Mouse (Mus musculus) liver, embryonic 13.5 days (tissue): ENCODE results near the gene Jtb. TPM values are rescaled to one million over a fixed set of nuclear protein-coding genes. Genes with fewer than 3 reads are reported as not detected.

Source experiments
- ATAC-seq: fragments of 200-750 bp; cut with Nextera tagmentation; 2 replicates; pipeline ENCODE4 v1.8.0; 2017; ENCODE audit warnings: low read depth, mild to moderate bottlenecking, moderate number of reproducible peaks, moderate library complexity
- DNase-seq: peaks from one replicate; pipeline ENCODE4 v3.0.0; 2022
- H3K27ac ChIP-seq: fragments of 300-500 bp; sonication (generic); 2 replicates; pipeline ENCODE4 v1.5.1; 2015; ENCODE audit warnings: moderate library complexity, mild to moderate bottlenecking, inconsistent platforms
- H3K27me3 ChIP-seq: fragments of 300-500 bp; sonication (generic); 2 replicates; pipeline ENCODE4 v1.6.1; 2015; ENCODE audit warnings: mild to moderate bottlenecking, inconsistent platforms
- H3K36me3 ChIP-seq: fragments of 300-500 bp; sonication (generic); 2 replicates; pipeline ENCODE4 v1.6.1; 2015; ENCODE audit warnings: mild to moderate bottlenecking, inconsistent platforms
- H3K4me1 ChIP-seq: fragments of 300-500 bp; sonication (generic); replicated peaks from 2 replicates; pipeline ENCODE4 v1.6.1; 2015; ENCODE audit warnings: inconsistent platforms
- H3K4me2 ChIP-seq: fragments of 300-500 bp; sonication (generic); 2 replicates; pipeline ENCODE4 v1.6.1; 2015; ENCODE audit warnings: inconsistent platforms, mild to moderate bottlenecking, moderate library complexity
- H3K4me3 ChIP-seq: fragments of 300-500 bp; sonication (generic); replicated peaks from 2 replicates; pipeline ENCODE4 v1.5.1; 2015; ENCODE audit warnings: mild to moderate bottlenecking, inconsistent platforms
- H3K9ac ChIP-seq: fragments of 300-500 bp; sonication (generic); 2 replicates; pipeline ENCODE4 v1.6.1; 2015; ENCODE audit warnings: mild to moderate bottlenecking, inconsistent platforms
- H3K9me3 ChIP-seq: fragments of 300-500 bp; sonication (generic); replicated peaks from 2 replicates; pipeline ENCODE4 v1.6.1; 2016; ENCODE audit warnings: inconsistent platforms
- WGBS: fragments of 180-500 bp; shearing (Covaris S2); methylation state at CpG from one replicate; pipeline ENCODE4 v1.1.7; 2015; ENCODE audit not compliant: insufficient replicate concordance; 5-methylcytosine and 5-hydroxymethylcytosine counted together
- polyA plus RNA-seq: library from polyadenylated mRNA; unstranded; fragments of >200 nt; fragmentation: Nextera tagmentation; extraction: Ambion mirVana; gene quantifications from 2 replicates; pipeline ENCODE4 v1.2.1, GENCODE M21; 2015

The Jtb gene
- polyA plus RNA-seq, 1 experiment from 2014 or later = 59.5 TPM

- WGBS = under 1% methylated on average over 87 of the region's 87 CpGs
- Histone ChIP-seq H3K4me3 (peak within 1 kb of the TSS; percentile 82), H3K36me3 (peaks cover 46% of the 10 kb centered on the region), H3K9ac (peak within 1 kb of the TSS; percentile 91), H3K4me1 (peaks cover 47% of the 10 kb centered on the region), H3K27me3 (no peaks in the 10 kb centered on the region), H3K9me3 (no peaks in the 10 kb centered on the region), H3K27ac (peak within 1 kb of the TSS; percentile 93), H3K4me2 (peak within 1 kb of the TSS; percentile 95)
- peak; percentile 92 for ATAC-seq
- DNase-seq = peak; percentile 84
Measured at GRCm38 (mm10) chr3:90265034-90265931, 33.9 kb downstream of the Jtb start, which contains the start of gene Dennd4b. Gene Dennd4b, plus strand, starts transcription at chr3:90265185.

GRCm38 (mm10) chr3:90265932-90266741 is 34.7 kb downstream of the Jtb start:
- peak; percentile 5; the same call in 1 of the 2 replicates for ATAC-seq
- H3K4me3 ChIP-seq = peak overlapping the region; percentile 82
- H3K27ac ChIP-seq = peak overlapping the region; percentile 93
- peaks cover 47% of the 10 kb centered on the region for H3K4me1 ChIP-seq
- DNase-seq = peak; percentile 23
- no peaks in the 10 kb centered on the region for H3K27me3 ChIP-seq
- peak overlapping the region; percentile 95 for H3K4me2 ChIP-seq
- peak overlapping the region; percentile 91 for H3K9ac ChIP-seq
- H3K9me3 ChIP-seq = no peaks in the 10 kb centered on the region
- peaks cover 44% of the 10 kb centered on the region for H3K36me3 ChIP-seq
- 7% methylated on average over 16 of the region's 16 CpGs for WGBS

- Histone ChIP-seq H3K4me1 (peaks cover 47% of the 10 kb centered on the region), H3K4me3 (peak overlapping the region; percentile 82), H3K27ac (peak overlapping the region; percentile 93), H3K36me3 (peaks cover 34% of the 10 kb centered on the region), H3K4me2 (peak overlapping the region; percentile 95), H3K27me3 (no peaks in the 10 kb centered on the region), H3K9ac (peak overlapping the region; percentile 91), H3K9me3 (no peaks in the 10 kb centered on the region)
- DNase-seq (no peak), ATAC-seq (no peak)
- WGBS = 81% methylated on average over 20 of the region's 20 CpGs
Measured at GRCm38 (mm10) chr3:90266901-90267775, 35.7 kb downstream of the Jtb start.

- Histone ChIP-seq H3K9me3 (no peaks in the 10 kb centered on the region), H3K4me1 (peaks cover 47% of the 10 kb centered on the region), H3K9ac (no peak overlapping the region), H3K36me3 (peaks cover 32% of the 10 kb centered on the region), H3K4me3 (no peak overlapping the region), H3K4me2 (0 out of 2 replicates have a peak overlapping the region, but pooled peaks have one; percentile 8), H3K27me3 (no peaks in the 10 kb centered on the region), H3K27ac (no peak overlapping the region)
- ATAC-seq (no peak), DNase-seq (no peak)
- WGBS = 90% methylated on average over 11 of the region's 11 CpGs
Measured at GRCm38 (mm10) chr3:90268190-90268589, 36.8 kb downstream of the Jtb start.

DNA sequence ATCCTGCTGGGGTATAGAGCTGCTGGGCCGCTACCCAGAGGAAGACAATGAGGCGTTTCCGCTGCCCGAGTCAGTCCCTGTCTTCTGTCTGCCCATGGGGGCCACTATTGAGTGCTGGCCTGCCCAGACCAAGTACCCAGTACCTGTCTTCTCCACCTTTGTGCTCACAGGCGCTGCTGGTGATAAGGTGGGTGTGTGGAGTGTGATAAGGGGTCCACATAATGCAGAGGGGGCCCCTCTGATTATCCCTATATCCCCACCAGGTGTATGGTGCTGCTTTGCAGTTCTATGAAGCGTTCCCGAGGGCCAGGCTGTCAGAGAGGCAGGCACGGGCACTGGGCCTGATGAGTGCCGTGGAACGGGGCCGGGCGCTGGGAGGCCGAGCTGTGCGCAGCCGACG is 37.6 kb downstream of the Jtb start:
- no peaks in the 10 kb centered on the region for H3K9me3 ChIP-seq
- ATAC-seq (no peak), DNase-seq (no peak)
- no peak overlapping the region for H3K27ac ChIP-seq
- H3K27me3 ChIP-seq = no peaks in the 10 kb centered on the region
- WGBS = 83% methylated on average over 16 of the region's 16 CpGs
- H3K4me2 ChIP-seq = no peak overlapping the region
- no peak overlapping the region for H3K9ac ChIP-seq
- peaks cover 44% of the 10 kb centered on the region for H3K4me1 ChIP-seq
- no peak overlapping the region for H3K4me3 ChIP-seq
- H3K36me3 ChIP-seq = peaks cover 27% of the 10 kb centered on the region

DNA sequence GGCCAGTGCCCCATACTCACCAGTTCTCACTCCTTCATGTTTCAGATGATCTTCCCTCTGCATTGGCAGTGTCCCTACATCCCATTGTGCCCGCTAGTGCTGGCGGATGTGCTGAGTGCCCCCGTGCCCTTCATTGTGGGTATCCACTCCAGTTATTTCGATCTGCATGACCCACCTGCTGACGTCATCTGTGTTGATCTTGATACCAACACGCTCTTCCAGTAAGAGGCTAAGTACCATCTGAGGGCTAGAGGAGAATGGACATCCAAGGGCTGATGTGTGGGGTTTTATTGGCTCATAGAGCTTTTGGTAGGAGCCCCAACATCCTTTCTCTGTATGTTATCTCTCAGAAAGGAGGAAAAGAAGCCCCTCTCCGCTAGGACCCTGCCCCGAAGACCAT is 39.4 kb downstream of the Jtb start:
- no peak for ATAC-seq
- no peak for DNase-seq
- no peak overlapping the region for H3K9ac ChIP-seq
- H3K4me3 ChIP-seq = no peak overlapping the region
- 79% methylated on average over 8 of the region's 8 CpGs for WGBS
- peaks cover 35% of the 10 kb centered on the region for H3K4me1 ChIP-seq
- no peaks in the 10 kb centered on the region for H3K27me3 ChIP-seq
- no peaks in the 10 kb centered on the region for H3K9me3 ChIP-seq
- H3K4me2 ChIP-seq = no peak overlapping the region
- peaks cover 33% of the 10 kb centered on the region for H3K36me3 ChIP-seq
- no peak overlapping the region for H3K27ac ChIP-seq

- no peak for DNase-seq
- no peak overlapping the region for H3K4me2 ChIP-seq
- H3K9me3 ChIP-seq = no peaks in the 10 kb centered on the region
- no peak overlapping the region for H3K9ac ChIP-seq
- H3K27ac ChIP-seq = no peak overlapping the region
- WGBS = 84% methylated on average over 9 of the region's 9 CpGs
- no peak for ATAC-seq
- peaks cover 26% of the 10 kb centered on the region for H3K4me1 ChIP-seq
- H3K27me3 ChIP-seq = no peaks in the 10 kb centered on the region
- H3K4me3 ChIP-seq = no peak overlapping the region
- H3K36me3 ChIP-seq = peaks cover 44% of the 10 kb centered on the region
Measured at GRCm38 (mm10) chr3:90272170-90272569, 40.8 kb downstream of the Jtb start.

GRCm38 (mm10) chr3:90273855-90274254 is 42.5 kb downstream of the Jtb start:
- peaks cover 9% of the 10 kb centered on the region for H3K4me1 ChIP-seq
- no peak overlapping the region for H3K27ac ChIP-seq
- 87% methylated on average over 22 of the region's 22 CpGs for WGBS
- H3K4me2 ChIP-seq = no peak overlapping the region
- no peak overlapping the region for H3K9ac ChIP-seq
- peaks cover 50% of the 10 kb centered on the region for H3K36me3 ChIP-seq
- ATAC-seq (no peak), DNase-seq (no peak)
- H3K27me3 ChIP-seq = no peaks in the 10 kb centered on the region
- H3K4me3 ChIP-seq = no peak overlapping the region
- H3K9me3 ChIP-seq = no peaks in the 10 kb centered on the region

DNA sequence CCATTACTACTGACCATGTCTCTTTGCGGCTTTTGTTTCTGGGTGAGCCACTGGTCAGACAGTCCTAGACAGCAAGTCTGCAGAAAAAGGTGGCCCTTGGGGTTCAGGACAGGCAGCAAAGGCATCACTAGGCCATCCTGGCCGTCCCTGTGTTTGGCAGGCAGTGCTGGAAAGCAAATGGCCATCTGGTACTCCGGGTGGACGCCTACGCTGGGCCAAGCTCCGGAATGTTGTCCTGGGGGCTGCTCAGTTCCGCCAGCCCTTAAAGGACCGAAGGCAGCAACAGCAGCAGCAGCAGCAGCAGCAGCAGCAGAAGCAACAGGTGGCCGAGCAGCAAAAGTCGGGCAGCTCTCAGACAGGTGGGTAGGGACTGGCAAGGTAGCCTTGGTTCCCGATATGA is 43.9 kb downstream of the Jtb start:
- ATAC-seq (no peak), DNase-seq (no peak)
- peaks cover 59% of the 10 kb centered on the region for H3K36me3 ChIP-seq
- WGBS = 82% methylated on average over 11 of the region's 11 CpGs
- 0 out of 2 replicates have a peak, but pooled peaks cover 4% of the 10 kb centered on the region for H3K4me1 ChIP-seq
- no peak overlapping the region for H3K4me2 ChIP-seq
- H3K27me3 ChIP-seq = no peaks in the 10 kb centered on the region
- H3K9ac ChIP-seq = no peak overlapping the region
- no peak overlapping the region for H3K27ac ChIP-seq
- H3K9me3 ChIP-seq = no peaks in the 10 kb centered on the region
- no peak overlapping the region for H3K4me3 ChIP-seq

DNA sequence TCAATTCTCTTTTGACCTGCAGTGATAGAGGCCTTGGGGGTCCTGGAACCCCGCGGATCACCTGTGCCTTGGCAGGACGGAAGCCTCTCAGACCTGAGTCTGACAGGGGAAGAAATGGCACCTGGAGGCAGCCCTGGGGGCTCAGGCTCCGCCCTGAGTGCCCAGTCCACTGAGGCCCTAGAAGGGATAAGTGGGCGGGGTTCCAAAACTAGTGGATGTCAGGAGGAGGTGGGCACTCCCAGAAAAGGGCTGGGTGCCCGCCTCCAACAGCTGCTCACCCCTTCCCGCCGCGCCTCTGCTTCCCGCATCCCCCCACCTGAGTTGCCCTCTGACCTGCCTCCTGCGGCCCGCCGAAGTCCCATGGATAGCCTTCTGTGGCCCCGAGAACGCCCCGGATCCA is 45.5 kb downstream of the Jtb start:
- WGBS = 80% methylated on average over 16 of the region's 16 CpGs
- Histone ChIP-seq H3K4me1 (0 out of 2 replicates have a peak, but pooled peaks cover 4% of the 10 kb centered on the region), H3K27ac (no peak overlapping the region), H3K9ac (no peak overlapping the region), H3K36me3 (peaks cover 59% of the 10 kb centered on the region), H3K9me3 (no peaks in the 10 kb centered on the region), H3K4me2 (no peak overlapping the region), H3K27me3 (no peaks in the 10 kb centered on the region), H3K4me3 (no peak overlapping the region)
- no peak for ATAC-seq
- no peak for DNase-seq
